Mouse (Mus musculus) kidney, postnatal 14 days (tissue): ENCODE data around the gene Slc4a5.

Source experiments
- DNase-seq: peaks from one replicate; pipeline ENCODE4 v3.0.0; 2022; ENCODE audit warnings: mixed read lengths

Gene Slc4a5

GRCm38 (mm10) chr6:83352666-83353410 is 133.2 kb downstream of the Slc4a5 start:
- no peak for DNase-seq
